29 mouse cellular contexts compared by ENCODE assay signal in the genomic region with DNA sequence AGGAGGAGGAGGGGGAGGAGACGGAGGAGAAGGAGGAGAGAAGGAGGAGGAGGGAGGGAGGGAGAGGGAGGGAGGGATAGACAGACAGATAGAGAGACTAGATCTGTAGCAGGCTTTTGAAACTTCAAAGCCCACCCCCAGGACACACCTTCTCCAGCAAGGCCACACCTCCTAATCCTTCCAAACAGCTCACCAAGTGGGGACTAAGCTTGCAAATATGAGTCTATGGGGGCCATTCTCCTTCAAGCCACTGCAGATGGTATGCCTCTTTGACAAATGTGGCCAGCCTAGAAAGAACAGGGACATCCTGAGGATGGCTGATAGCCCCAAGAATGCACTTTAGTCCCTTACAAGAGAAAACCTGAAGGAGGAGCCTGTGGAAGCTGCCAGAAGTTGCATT. TPM values are rescaled to one million over a fixed set of nuclear protein-coding genes. Genes with fewer than 3 reads are reported as not detected.
A peak's percentile ranks its signal among the peaks of the same experiment; 100 is the strongest.
DNase-seq lines count a peak whose midpoint lies in the region; ATAC-seq lines count a peak whose summit lies in the region.
"Had no signal": no experiment of that assay in that cellular context is flagged by ENCODE, and none has a peak within 500 bp of the region (broad histone marks: within the 10 kb centered on the region; RNA-seq: fewer than 3 reads in every experiment).

No protein-coding gene starts in this region.

- H3K9ac ChIP-seq in limb, embryonic 15.5 days = no peak overlapping the region
- H3K9ac ChIP-seq: embryonic facial prominence, embryonic 12.5 days; forebrain, embryonic 13.5 days; forebrain, embryonic 15.5 days; forebrain, postnatal 0 days had no signal

- H3K27ac ChIP-seq in limb, embryonic 15.5 days = no peak overlapping the region
- H3K27ac ChIP-seq in limb, embryonic 10.5 days = no peak overlapping the region
- H3K27ac ChIP-seq: embryonic facial prominence, embryonic 10.5 days; embryonic facial prominence, embryonic 12.5 days; forebrain, embryonic 13.5 days; forebrain, embryonic 15.5 days had no signal

- 0 out of 2 replicates have a peak, but pooled peaks cover 3% of the 10 kb centered on the region for H3K4me1 ChIP-seq in limb, embryonic 15.5 days
- H3K4me1 ChIP-seq in limb, embryonic 10.5 days = no peaks in the 10 kb centered on the region
- H3K4me1 ChIP-seq: embryonic facial prominence, embryonic 10.5 days; embryonic facial prominence, embryonic 12.5 days; forebrain, embryonic 13.5 days; forebrain, embryonic 15.5 days had no signal

- DNase-seq in CD4-positive, CD25-positive, alpha-beta regulatory T cell, adult 2 months (ENCODE audit: low read depth, low spot score) = peak; percentile 42
- DNase-seq in limb, embryonic 10.5 days (ENCODE audit: low spot score) = no peak
- peak; percentile 24 to 25 for DNase-seq in B cell, adult 2 months
- peak; percentile 52 for DNase-seq in induced T-regulatory cell, adult 2 months (ENCODE audit: low read depth)
- no peak for DNase-seq in liver
- DNase-seq in cerebellum, postnatal 36 days = no peak
- DNase-seq: adrenal gland, adult 8-10 months; adrenal gland, postnatal 14 days; adrenal gland, postnatal 36 days; cerebellum, adult 11 months; cerebellum, adult 18-20 months; cerebellum, adult 8-10 months; cerebellum, adult 9-11 months; cerebellum, postnatal 14 days; forebrain, postnatal 0 days had no signal

- ATAC-seq in CD4-positive, CD25-positive, alpha-beta regulatory T cell, adult 4 months = no peak
- ATAC-seq in limb, embryonic 15.5 days (ENCODE audit: insufficient number of reproducible peaks, low FRiP score, low TSS enrichment, low read depth) = 0 out of 2 replicates have a peak, but pooled peaks have one; percentile 19
- ATAC-seq: activated CD4-positive, CD25-positive, alpha-beta regulatory T cell, adult 4 months; forebrain, embryonic 13.5 days; forebrain, embryonic 15.5 days; forebrain, postnatal 0 days; Patski had no signal

- H3K4me2 ChIP-seq in limb, embryonic 15.5 days = no peak overlapping the region
- H3K4me2 ChIP-seq: embryonic facial prominence, embryonic 12.5 days; forebrain, embryonic 13.5 days; forebrain, embryonic 15.5 days had no signal

- H3K4me3 ChIP-seq in limb, embryonic 15.5 days = no peak overlapping the region
- no peak overlapping the region for H3K4me3 ChIP-seq in limb, embryonic 10.5 days
- H3K4me3 ChIP-seq: embryonic facial prominence, embryonic 10.5 days; embryonic facial prominence, embryonic 12.5 days; forebrain, embryonic 13.5 days; forebrain, embryonic 15.5 days had no signal

- H3K9me3 ChIP-seq in limb, embryonic 15.5 days = no peaks in the 10 kb centered on the region
- H3K9me3 ChIP-seq in limb, embryonic 10.5 days (replicated peaks) = no peaks in the 10 kb centered on the region
- H3K9me3 ChIP-seq: forebrain, embryonic 13.5 days; forebrain, embryonic 15.5 days; G1E had no signal

- 44% methylated on average over 1 of the region's 1 CpGs for WGBS in limb, embryonic 15.5 days
- 53% methylated on average over 1 of the region's 1 CpGs for WGBS in limb, embryonic 10.5 days

- H3K36me3 ChIP-seq in limb, embryonic 15.5 days = no peaks in the 10 kb centered on the region
- H3K36me3 ChIP-seq in limb, embryonic 10.5 days = no peaks in the 10 kb centered on the region
- H3K36me3 ChIP-seq: embryonic facial prominence, embryonic 10.5 days; embryonic facial prominence, embryonic 12.5 days; forebrain, embryonic 15.5 days; G1E had no signal

- H3K27me3 ChIP-seq in limb, embryonic 15.5 days = no peaks in the 10 kb centered on the region
- H3K27me3 ChIP-seq in limb, embryonic 10.5 days (ENCODE audit: low read depth, poor library complexity, severe bottlenecking) = no peaks in the 10 kb centered on the region
- H3K27me3 ChIP-seq: CH12.LX; embryonic facial prominence, embryonic 12.5 days; forebrain, embryonic 13.5 days; forebrain, embryonic 15.5 days; Patski had no signal

RNA-seq across cellular contexts. Expression of gene Cd2, which starts 15.6 kb away (rescaled TPM):
- 1,000 to 10,000 TPM; 1,558 to 1,756 TPM for polyA plus RNA-seq in CD4-positive, CD25-positive, alpha-beta regulatory T cell, adult 4 months (2017; shearing (Covaris generic))
- 0.20 TPM in 1 of 2 replicates, not detected in the other for polyA plus RNA-seq in limb, embryonic 15.5 days (2015; fragmentation: Nextera tagmentation; extraction: Ambion mirVana)
- not detected in 2 replicates for polyA plus RNA-seq in limb, embryonic 10.5 days (2016; fragmentation: Nextera tagmentation; extraction: Ambion mirVana)
- polyA plus RNA-seq: brain, embryonic 14.5 days; C2C12; embryonic facial prominence, embryonic 10.5 days; embryonic facial prominence, embryonic 12.5 days; embryonic facial prominence, embryonic 14.5 days; forebrain, embryonic 11.5 days; forebrain, embryonic 13.5 days; G1E; Patski had no signal

Comparison
In these comparisons a context has a peak if more than half of its experiments do, and no peak if none do; other contexts are left out.
1. DNase-seq: peak in CD4-positive, CD25-positive, alpha-beta regulatory T cell, adult 2 months (single experiment), B cell, adult 2 months (2 of 2) and induced T-regulatory cell, adult 2 months (single experiment); none in limb, embryonic 10.5 days (single experiment), liver (single experiment) and cerebellum, postnatal 36 days (0 of 2).
2. RNA of gene Cd2, which starts 15.6 kb away (polyA plus RNA-seq): 1,558 to 1,756 TPM in CD4-positive, CD25-positive, alpha-beta regulatory T cell, adult 4 months; 0.20 TPM in limb, embryonic 15.5 days and not detected in limb, embryonic 10.5 days; every median in the first group is over 1,000 times any median in the second.